Mouse (Mus musculus): Measurements from ENCODE around the gene Stat2. TPM values are rescaled to one million over a fixed set of nuclear protein-coding genes. Genes with fewer than 3 reads are reported as not detected.

The Stat2 gene
- polyA plus RNA-seq (2017; shearing (Covaris generic)), result 10 to 100 TPM; 45.6 to 66.1 TPM

- peak; percentile 100 for ATAC-seq
Observed at GRCm38 (mm10) chr10:128270287-128270841, at the start of gene Stat2. Gene Stat2 (plus strand): TSS chr10:128270559.

GRCm38 (mm10) chr10:128221533-128222286 lies 48.6 kb upstream of the Stat2 start:
- ATAC-seq, result peak; percentile 65

- ATAC-seq, result no peak
Observed at GRCm38 (mm10) chr10:128225064-128225463, 45.3 kb upstream of the Stat2 start.

- ATAC-seq, result no peak
Observed at GRCm38 (mm10) chr10:128225538-128225937, 44.8 kb upstream of the Stat2 start, which contains the start of gene Mip. Gene Mip (plus strand): TSS chr10:128225838.

- no peak for ATAC-seq
Observed at GRCm38 (mm10) chr10:128227592-128227991, 42.8 kb upstream of the Stat2 start.

GRCm38 (mm10) chr10:128228009-128228408 lies 42.4 kb upstream of the Stat2 start:
- ATAC-seq, result no peak

GRCm38 (mm10) chr10:128230582-128230981 lies 39.8 kb upstream of the Stat2 start:
- no peak for ATAC-seq

- peak; percentile 6 for ATAC-seq
Observed at GRCm38 (mm10) chr10:128231146-128231545, 39.2 kb upstream of the Stat2 start.

GRCm38 (mm10) chr10:128231697-128232419 lies 38.5 kb upstream of the Stat2 start, which contains the start of gene Timeless:
Gene Timeless (plus strand): TSS chr10:128232065.
- ATAC-seq, result peak; percentile 68

GRCm38 (mm10) chr10:128232420-128232985 lies 37.9 kb upstream of the Stat2 start:
- peak; percentile 48 for ATAC-seq

GRCm38 (mm10) chr10:128236321-128236720 lies 34.0 kb upstream of the Stat2 start:
- ATAC-seq, result no peak

GRCm38 (mm10) chr10:128237807-128238480 lies 32.4 kb upstream of the Stat2 start:
- ATAC-seq, result no peak

- no peak for ATAC-seq
Observed at GRCm38 (mm10) chr10:128239140-128239539, 31.2 kb upstream of the Stat2 start.

- no peak for ATAC-seq
Observed at GRCm38 (mm10) chr10:128240131-128240530, 30.2 kb upstream of the Stat2 start.

GRCm38 (mm10) chr10:128243252-128243651 lies 27.1 kb upstream of the Stat2 start:
- no peak for ATAC-seq

GRCm38 (mm10) chr10:128244121-128244520 lies 26.2 kb upstream of the Stat2 start:
- ATAC-seq, result no peak

- no peak for ATAC-seq
Observed at GRCm38 (mm10) chr10:128247020-128247732, 23.2 kb upstream of the Stat2 start.

- no peak for ATAC-seq
Observed at GRCm38 (mm10) chr10:128250565-128250964, 19.8 kb upstream of the Stat2 start.

GRCm38 (mm10) chr10:128253677-128254255 lies 16.6 kb upstream of the Stat2 start, which contains the start of gene Apon:
Gene Apon (plus strand): TSS chr10:128254096.
- no peak for ATAC-seq

GRCm38 (mm10) chr10:128255925-128256324 lies 14.4 kb upstream of the Stat2 start:
- no peak for ATAC-seq

- no peak for ATAC-seq
Observed at GRCm38 (mm10) chr10:128256328-128256727, 14.0 kb upstream of the Stat2 start.
